Mouse (Mus musculus) myocyte (in vitro differentiated cells): Measurements from ENCODE around the gene Brdt.

Source experiments
- E2F4 ChIP-seq: IDR thresholded peaks from one replicate; pipeline ENCODE4 v1.6.1; 2011; ENCODE audit warnings: mild to moderate bottlenecking, control low read depth, moderate library complexity; ENCODE audit not compliant: insufficient read depth
- MYOG ChIP-seq, 3 experiments: IDR thresholded peaks; one replicate each; pipeline ENCODE4 v1.6.1; 2011; ENCODE audit warnings: control low read depth in 2 of 3, low read depth in 2 of 3, mild to moderate bottlenecking in 2 of 3; ENCODE audit not compliant: insufficient read length in 2 of 3, control insufficient read depth in 1 of 3, insufficient read depth in 1 of 3
- POLR2A ChIP-seq: IDR thresholded peaks from one replicate; pipeline ENCODE4 v1.6.1; 2011; ENCODE audit warnings: low read depth, mild to moderate bottlenecking, control low read depth, moderate library complexity; ENCODE audit not compliant: insufficient read length
- USF1 ChIP-seq: IDR thresholded peaks from one replicate; pipeline ENCODE4 v1.6.1; 2011; ENCODE audit warnings: low read depth, mild to moderate bottlenecking, control low read depth, moderate library complexity

- TF ChIP-seq POLR2A (no peak), E2F4 (no peak), USF1 (no peak), MYOG (IDR thresholded peaks at IDR 0.05; ENCODE audit: control insufficient read depth in 1 of 3, insufficient read depth in 1 of 3, insufficient read length in 2 of 3, low read depth in 2 of 3) (no peak)
These were observed 23.5 kb upstream of the Brdt start for GRCm38 (mm10) chr5:107307432-107307831.
